Mouse (Mus musculus) ovary, postnatal 14 days (tissue): ENCODE results near the gene Sirt7.

Experiments used
- DNase-seq: peaks from one replicate; pipeline ENCODE4 v3.0.0; 2022; ENCODE audit warnings: low spot score

The Sirt7 gene

DNA sequence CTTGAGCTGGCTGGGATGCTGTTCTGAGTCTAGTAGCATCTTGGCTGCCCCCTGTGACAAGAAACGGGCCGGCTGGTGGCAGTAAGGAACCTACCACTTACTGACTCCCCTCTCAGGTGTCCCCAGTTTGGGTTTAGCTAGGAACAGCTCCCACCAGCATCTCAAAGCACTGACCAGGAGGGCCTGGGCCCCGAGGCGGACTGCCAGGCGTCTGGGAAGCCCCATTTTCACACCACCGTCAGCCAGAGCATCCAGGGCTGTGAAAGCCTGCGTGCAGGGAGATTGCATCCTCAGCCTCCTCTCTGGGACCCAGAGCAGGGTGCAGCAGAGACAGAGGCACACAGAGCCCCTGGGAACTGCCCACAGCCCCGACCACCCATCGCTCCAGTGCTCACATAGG, 16.2 kb upstream of the Sirt7 start:
- DNase-seq: no peak

- DNase-seq: no peak
Measured at GRCm38 (mm10) chr11:120634810-120635209, 9.8 kb upstream of the Sirt7 start.

DNA sequence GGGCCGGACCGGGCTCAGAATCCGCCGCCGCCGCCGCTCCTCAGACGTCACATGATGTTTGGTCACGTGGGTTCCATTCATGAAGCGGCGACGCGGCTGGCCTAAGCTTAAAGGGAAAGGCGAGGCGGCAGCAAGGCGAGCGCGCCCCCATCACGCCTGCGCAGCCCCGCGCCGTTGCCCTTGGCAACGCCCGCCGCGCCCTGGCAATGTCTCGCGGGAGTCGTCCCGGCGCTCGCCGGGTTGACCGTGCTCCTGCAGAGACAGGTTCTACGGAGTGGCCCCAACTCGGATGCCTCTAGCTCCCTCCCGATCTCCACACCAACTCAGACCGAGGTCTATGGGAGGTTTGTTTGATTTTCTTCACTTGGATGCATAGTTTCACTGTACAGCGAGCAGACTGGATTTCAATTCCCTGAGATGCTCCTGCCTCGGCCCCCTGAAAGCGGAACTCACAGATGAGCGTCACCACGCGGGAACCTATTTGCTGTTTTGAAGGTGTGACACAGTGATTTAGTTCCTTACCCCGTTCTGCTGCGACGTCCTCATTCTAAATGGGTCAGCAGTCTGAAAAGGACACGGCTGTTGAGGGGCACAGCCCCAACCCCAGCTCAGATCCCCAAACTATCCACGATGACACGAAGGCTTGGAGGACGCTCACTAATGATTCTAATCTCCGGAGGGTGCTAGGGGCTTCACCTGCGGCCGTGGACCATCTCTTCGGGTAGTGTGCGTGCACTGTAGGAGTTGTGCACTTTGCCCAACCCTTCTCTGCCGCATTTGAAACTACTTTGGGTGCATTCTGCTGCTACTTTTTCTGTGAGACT, 8.7 kb upstream of the Sirt7 start, which contains the start of gene Mafg:
Gene Mafg (minus strand): TSS at position 81 of the 824 bp plus-strand sequence.
- peak; percentile 89 for DNase-seq

GRCm38 (mm10) chr11:120632559-120633519, 7.8 kb upstream of the Sirt7 start:
- DNase-seq: peak; percentile 57

- no peak for DNase-seq
Measured at GRCm38 (mm10) chr11:120631726-120632448, 6.8 kb upstream of the Sirt7 start.

GRCm38 (mm10) chr11:120630881-120631725, 6.1 kb upstream of the Sirt7 start:
- DNase-seq: no peak

GRCm38 (mm10) chr11:120630401-120630871, 5.4 kb upstream of the Sirt7 start:
- no peak for DNase-seq

GRCm38 (mm10) chr11:120629911-120630310, 4.9 kb upstream of the Sirt7 start:
- DNase-seq: no peak

GRCm38 (mm10) chr11:120629341-120629730, 4.3 kb upstream of the Sirt7 start:
- DNase-seq: no peak

DNA sequence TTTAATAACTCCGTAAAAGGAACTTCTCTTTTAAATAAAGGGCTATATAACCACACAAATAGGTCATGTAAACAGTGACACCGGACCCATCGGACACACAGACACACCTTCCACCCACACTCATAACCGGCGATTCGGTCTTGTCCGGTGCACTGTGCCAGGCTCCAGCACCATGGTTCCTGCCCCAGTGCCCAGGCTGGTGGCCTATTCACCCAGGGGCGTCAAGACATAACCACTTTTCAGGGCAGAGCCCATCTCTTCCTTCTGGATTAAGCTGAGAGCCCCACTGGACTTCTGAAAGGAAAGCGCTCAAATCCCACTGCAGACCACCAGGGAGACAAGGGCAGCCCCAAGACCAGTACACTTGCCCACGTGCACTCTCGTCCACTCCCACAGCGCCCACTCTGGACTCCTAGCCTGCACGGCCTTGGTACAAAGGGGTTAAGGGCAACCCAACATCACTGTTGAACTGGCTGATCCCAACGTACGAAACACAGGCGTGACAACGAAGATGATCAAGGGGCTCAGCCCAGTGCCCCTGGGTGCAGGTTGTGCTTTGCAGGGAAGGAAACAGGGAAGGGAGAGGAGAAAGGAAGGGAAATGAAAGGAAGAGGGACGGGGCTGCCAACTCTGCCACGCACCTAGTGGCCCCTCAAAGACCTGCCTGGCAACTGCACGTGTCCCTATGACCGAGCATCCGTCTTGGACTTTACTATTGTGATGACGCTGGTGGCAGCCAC, 3.7 kb upstream of the Sirt7 start:
- no peak for DNase-seq

GRCm38 (mm10) chr11:120627468-120628300, 2.6 kb upstream of the Sirt7 start:
- no peak for DNase-seq

DNA sequence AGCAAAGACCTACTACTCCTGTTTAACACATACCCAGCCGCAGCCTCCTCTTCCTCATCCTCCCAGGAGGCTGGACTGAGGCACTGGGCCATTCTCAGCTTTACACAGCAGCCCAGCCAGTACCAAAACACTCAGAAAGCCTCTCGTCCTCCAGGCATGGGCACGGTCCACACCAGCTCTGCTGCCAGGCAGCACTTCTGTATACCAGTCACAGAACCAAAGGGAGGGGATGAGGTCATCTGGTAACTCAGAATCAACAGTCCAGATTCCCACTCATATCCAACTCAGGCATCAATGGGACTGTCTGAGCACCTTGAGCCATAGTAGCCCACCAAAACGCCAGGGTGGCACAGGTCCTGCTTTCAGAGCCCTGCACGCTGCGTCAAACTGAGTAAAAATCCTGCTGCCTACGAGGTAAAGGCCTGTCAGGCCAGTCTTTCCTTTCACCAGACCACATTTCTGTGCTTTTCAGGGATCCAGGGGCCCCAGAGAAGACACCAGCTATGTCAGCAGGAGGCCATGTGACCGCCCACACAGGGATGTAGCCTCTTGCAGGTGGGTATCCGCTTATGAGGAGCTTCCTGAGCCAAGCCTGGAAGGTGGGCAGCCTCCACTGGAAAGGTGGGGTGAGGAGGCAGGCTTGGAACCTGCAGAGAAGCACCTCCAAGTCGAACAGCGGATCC, 1.9 kb upstream of the Sirt7 start:
- DNase-seq: no peak

DNA sequence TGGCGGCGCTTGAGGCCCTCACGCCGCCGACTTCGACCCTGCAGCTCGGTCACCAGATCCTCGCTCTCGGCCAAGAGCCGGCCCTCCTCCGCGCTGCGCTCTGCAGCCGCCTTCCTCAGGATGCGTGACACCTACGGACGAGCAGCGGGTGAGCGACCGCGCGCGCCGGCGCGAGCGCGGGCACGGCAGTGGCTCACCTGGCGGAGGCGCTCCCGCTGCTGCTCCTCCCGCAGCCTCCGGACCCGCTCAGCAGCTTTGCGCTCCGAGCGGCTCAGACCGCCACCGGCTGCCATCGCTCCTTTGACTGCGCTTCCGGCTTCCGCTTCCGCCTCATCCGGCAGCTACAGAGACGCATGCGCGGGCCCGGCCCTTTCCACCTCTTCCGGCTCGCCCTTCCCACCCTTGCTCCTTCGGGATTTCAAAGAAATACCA, 344 bp downstream of the Sirt7 start:
- peak; percentile 71 for DNase-seq

DNA sequence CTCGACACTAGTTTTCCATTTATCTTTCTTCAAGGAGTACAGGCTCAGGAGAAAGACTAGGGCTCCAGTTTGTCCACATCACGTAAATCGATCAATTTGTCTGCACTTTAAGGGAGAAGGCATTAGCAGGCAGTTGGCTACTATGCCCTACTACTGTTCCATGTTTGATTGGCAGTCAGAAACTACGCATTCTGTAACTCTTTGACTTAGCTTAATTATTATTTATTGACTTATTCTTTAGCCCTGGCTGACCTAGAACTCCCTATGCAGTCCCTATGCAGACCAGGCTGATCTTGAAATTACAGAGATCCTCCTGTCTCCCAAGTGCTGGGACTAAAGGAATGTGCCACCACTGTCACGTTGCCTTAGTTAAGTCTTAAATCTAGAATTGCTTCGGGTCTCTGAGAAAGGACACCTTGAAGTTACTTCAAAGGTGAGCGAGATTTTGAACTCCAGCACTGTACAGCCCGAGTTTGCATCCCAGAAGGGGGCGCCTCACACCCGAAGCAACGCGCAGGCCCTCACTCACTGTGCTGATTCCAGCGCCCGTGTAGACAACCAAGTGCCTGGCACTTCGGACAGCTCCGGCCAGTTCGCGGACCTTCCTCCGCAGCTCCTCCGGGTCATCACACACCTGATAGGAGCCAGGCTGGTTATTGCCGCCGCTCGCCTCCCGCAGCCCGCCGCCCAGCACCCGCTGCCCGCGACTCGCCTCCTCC, 920 bp downstream of the Sirt7 start:
- peak; percentile 46 for DNase-seq

DNA sequence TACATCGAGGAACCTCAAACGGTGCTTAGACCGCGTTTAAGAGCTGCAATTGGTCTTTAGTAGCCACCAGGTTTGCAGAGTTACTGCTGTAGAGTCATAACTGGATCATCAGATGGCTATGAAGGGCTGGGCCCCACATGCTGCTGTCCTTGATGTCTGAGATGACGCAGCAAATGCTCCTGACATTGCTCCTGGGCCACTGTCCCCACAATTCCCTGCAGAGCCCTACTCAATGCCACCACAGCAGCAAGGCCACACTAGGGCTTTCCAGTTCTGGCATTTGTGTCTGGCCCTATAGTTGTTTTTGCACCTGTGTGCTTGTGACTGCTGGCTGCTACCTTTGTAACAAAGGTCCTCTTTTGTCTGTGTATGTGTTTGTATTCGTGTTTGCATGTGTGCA, 2.2 kb downstream of the Sirt7 start:
- DNase-seq: no peak

- no peak for DNase-seq
Measured at GRCm38 (mm10) chr11:120620195-120620594, 4.8 kb downstream of the Sirt7 start.

DNA sequence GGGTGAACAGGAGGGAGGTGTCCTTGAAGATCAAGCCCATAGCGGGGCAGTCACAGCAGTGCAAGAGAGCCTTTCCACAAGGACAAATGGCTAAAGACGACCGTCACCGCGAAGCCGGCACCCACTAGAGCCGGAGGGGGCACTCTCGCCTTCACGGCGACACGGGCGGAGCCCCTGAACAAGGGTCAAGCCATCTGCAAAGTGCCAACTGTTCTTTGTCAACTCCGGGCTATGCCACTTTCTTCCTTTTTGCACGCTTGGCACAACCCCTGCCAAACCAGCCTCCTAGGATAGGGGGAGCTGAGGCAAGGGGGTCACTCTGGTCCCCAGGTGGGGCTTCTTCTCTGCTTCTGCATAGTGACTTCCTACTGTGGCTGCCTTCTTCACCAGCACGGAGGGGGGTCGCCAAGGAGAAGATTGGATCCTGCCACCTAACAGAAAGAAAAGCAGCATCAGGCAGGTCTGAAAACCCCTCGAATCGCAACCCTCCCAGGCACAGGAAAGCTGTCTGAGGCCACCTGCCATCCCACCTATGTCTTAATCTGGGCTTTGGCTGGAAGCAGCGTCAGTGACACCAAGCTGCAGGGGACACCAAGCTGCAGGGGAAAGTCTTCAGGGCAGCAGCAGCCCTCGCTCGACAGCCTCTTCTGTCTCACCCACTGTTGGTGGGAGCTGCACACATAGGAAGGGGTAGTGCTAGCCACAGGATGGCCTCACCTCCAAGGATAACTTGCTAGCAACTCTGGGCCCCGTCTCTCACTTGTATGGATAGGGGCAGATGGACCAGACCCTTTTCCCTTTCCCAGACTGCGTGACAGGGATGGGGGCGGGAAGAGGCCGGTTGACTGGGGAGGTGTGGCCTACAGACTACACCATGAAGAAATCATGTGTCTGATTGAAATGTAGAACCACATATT, 6.2 kb downstream of the Sirt7 start:
- DNase-seq: no peak
